Mouse (Mus musculus): Measurements from ENCODE around the gene Arl8b. TPM values are rescaled to one million over a fixed set of nuclear protein-coding genes. Genes with fewer than 3 reads are reported as not detected.

The Arl8b gene
- polyA plus RNA-seq (2014; fragmentation: Nextera tagmentation; extraction: Ambion mirVana): 84.3 and 94.5 TPM in 2 replicates

- Histone ChIP-seq H3K4me2 (peak within 1 kb of the TSS; percentile 84), H3K4me1 (ENCODE audit: control insufficient read depth, insufficient read depth, low read length) (peaks cover 12% of the 10 kb centered on the region), H3K27me3 (ENCODE audit: control insufficient read depth, insufficient read depth, low read length) (no peaks in the 10 kb centered on the region), H3K9ac (ENCODE audit: low read length) (peak within 1 kb of the TSS; percentile 93), H3K27ac (ENCODE audit: low read depth, low read length) (peak within 1 kb of the TSS; percentile 67), H3K9me3 (ENCODE audit: control insufficient read depth, low read length) (no peaks in the 10 kb centered on the region), H3K4me3 (ENCODE audit: low read depth, low read length) (peak within 1 kb of the TSS; percentile 95), H3K36me3 (ENCODE audit: control insufficient read depth, insufficient read depth, low read length) (no peaks in the 10 kb centered on the region)
- 10% methylated on average over 36 of the region's 36 CpGs for WGBS
- DNase-seq (ENCODE audit: low spot score, missing footprints): peak; percentile 100
- peak; percentile 96 for ATAC-seq (ENCODE audit: low FRiP score)
Measured at GRCm38 (mm10) chr6:108782526-108783183, at the start of gene Arl8b. TSS of gene Arl8b (plus strand) at chr6:108783099.

GRCm38 (mm10) chr6:108735910-108736750 lies 46.8 kb upstream of the Arl8b start:
- Histone ChIP-seq H3K4me1 (ENCODE audit: control insufficient read depth, insufficient read depth, low read length) (no peaks in the 10 kb centered on the region), H3K4me3 (ENCODE audit: low read depth, low read length) (no peak overlapping the region), H3K4me2 (no peak overlapping the region), H3K27me3 (ENCODE audit: control insufficient read depth, insufficient read depth, low read length) (no peaks in the 10 kb centered on the region), H3K9ac (ENCODE audit: low read length) (no peak overlapping the region), H3K36me3 (ENCODE audit: control insufficient read depth, insufficient read depth, low read length) (no peaks in the 10 kb centered on the region), H3K9me3 (ENCODE audit: control insufficient read depth, low read length) (no peaks in the 10 kb centered on the region), H3K27ac (ENCODE audit: low read depth, low read length) (no peak overlapping the region)
- ATAC-seq (ENCODE audit: low FRiP score) (peak; percentile 76), DNase-seq (ENCODE audit: low spot score, missing footprints) (peak; percentile 93)
- 54% methylated on average over 9 of the region's 9 CpGs for WGBS

GRCm38 (mm10) chr6:108738463-108739203 lies 44.3 kb upstream of the Arl8b start:
- H3K9me3 ChIP-seq (ENCODE audit: control insufficient read depth, low read length): no peaks in the 10 kb centered on the region
- no peak overlapping the region for H3K4me2 ChIP-seq
- H3K4me3 ChIP-seq (ENCODE audit: low read depth, low read length): no peak overlapping the region
- no peaks in the 10 kb centered on the region for H3K27me3 ChIP-seq (ENCODE audit: control insufficient read depth, insufficient read depth, low read length)
- no peak overlapping the region for H3K9ac ChIP-seq (ENCODE audit: low read length)
- ATAC-seq (ENCODE audit: low FRiP score) (no peak), DNase-seq (ENCODE audit: low spot score, missing footprints) (no peak)
- H3K36me3 ChIP-seq (ENCODE audit: control insufficient read depth, insufficient read depth, low read length): no peaks in the 10 kb centered on the region
- WGBS: 80% methylated on average over 9 of the region's 9 CpGs
- no peak overlapping the region for H3K27ac ChIP-seq (ENCODE audit: low read depth, low read length)
- no peaks in the 10 kb centered on the region for H3K4me1 ChIP-seq (ENCODE audit: control insufficient read depth, insufficient read depth, low read length)

- WGBS: 77% methylated on average over 4 of the region's 4 CpGs
- ATAC-seq (ENCODE audit: low FRiP score) (no peak), DNase-seq (ENCODE audit: low spot score, missing footprints) (no peak)
- Histone ChIP-seq H3K27me3 (ENCODE audit: control insufficient read depth, insufficient read depth, low read length) (no peaks in the 10 kb centered on the region), H3K27ac (ENCODE audit: low read depth, low read length) (no peak overlapping the region), H3K36me3 (ENCODE audit: control insufficient read depth, insufficient read depth, low read length) (no peaks in the 10 kb centered on the region), H3K4me1 (ENCODE audit: control insufficient read depth, insufficient read depth, low read length) (no peaks in the 10 kb centered on the region), H3K9me3 (ENCODE audit: control insufficient read depth, low read length) (no peaks in the 10 kb centered on the region), H3K9ac (ENCODE audit: low read length) (no peak overlapping the region), H3K4me2 (no peak overlapping the region), H3K4me3 (ENCODE audit: low read depth, low read length) (no peak overlapping the region)
Measured at GRCm38 (mm10) chr6:108740579-108740978, 42.3 kb upstream of the Arl8b start.

- ATAC-seq (ENCODE audit: low FRiP score) (no peak), DNase-seq (ENCODE audit: low spot score, missing footprints) (no peak)
- H3K27me3 ChIP-seq (ENCODE audit: control insufficient read depth, insufficient read depth, low read length): no peaks in the 10 kb centered on the region
- no peak overlapping the region for H3K4me3 ChIP-seq (ENCODE audit: low read depth, low read length)
- no peak overlapping the region for H3K4me2 ChIP-seq
- no peaks in the 10 kb centered on the region for H3K4me1 ChIP-seq (ENCODE audit: control insufficient read depth, insufficient read depth, low read length)
- no peaks in the 10 kb centered on the region for H3K9me3 ChIP-seq (ENCODE audit: control insufficient read depth, low read length)
- 87% methylated on average over 5 of the region's 5 CpGs for WGBS
- no peak overlapping the region for H3K27ac ChIP-seq (ENCODE audit: low read depth, low read length)
- no peaks in the 10 kb centered on the region for H3K36me3 ChIP-seq (ENCODE audit: control insufficient read depth, insufficient read depth, low read length)
- H3K9ac ChIP-seq (ENCODE audit: low read length): no peak overlapping the region
Measured at GRCm38 (mm10) chr6:108743730-108744129, 39.2 kb upstream of the Arl8b start.

GRCm38 (mm10) chr6:108751324-108751723 lies 31.6 kb upstream of the Arl8b start:
- no peaks in the 10 kb centered on the region for H3K36me3 ChIP-seq (ENCODE audit: control insufficient read depth, insufficient read depth, low read length)
- ATAC-seq (ENCODE audit: low FRiP score): no peak
- H3K9ac ChIP-seq (ENCODE audit: low read length): no peak overlapping the region
- no peak for DNase-seq (ENCODE audit: low spot score, missing footprints)
- H3K4me2 ChIP-seq: no peak overlapping the region
- H3K4me3 ChIP-seq (ENCODE audit: low read depth, low read length): no peak overlapping the region
- H3K4me1 ChIP-seq (ENCODE audit: control insufficient read depth, insufficient read depth, low read length): no peaks in the 10 kb centered on the region
- H3K9me3 ChIP-seq (ENCODE audit: control insufficient read depth, low read length): no peaks in the 10 kb centered on the region
- 90% methylated on average over 7 of the region's 7 CpGs for WGBS
- no peaks in the 10 kb centered on the region for H3K27me3 ChIP-seq (ENCODE audit: control insufficient read depth, insufficient read depth, low read length)
- H3K27ac ChIP-seq (ENCODE audit: low read depth, low read length): no peak overlapping the region

GRCm38 (mm10) chr6:108752395-108752794 lies 30.5 kb upstream of the Arl8b start:
- Histone ChIP-seq H3K27me3 (ENCODE audit: control insufficient read depth, insufficient read depth, low read length) (no peaks in the 10 kb centered on the region), H3K4me3 (ENCODE audit: low read depth, low read length) (no peak overlapping the region), H3K4me1 (ENCODE audit: control insufficient read depth, insufficient read depth, low read length) (no peaks in the 10 kb centered on the region), H3K36me3 (ENCODE audit: control insufficient read depth, insufficient read depth, low read length) (no peaks in the 10 kb centered on the region), H3K9ac (ENCODE audit: low read length) (no peak overlapping the region), H3K9me3 (ENCODE audit: control insufficient read depth, low read length) (no peaks in the 10 kb centered on the region), H3K4me2 (no peak overlapping the region), H3K27ac (ENCODE audit: low read depth, low read length) (no peak overlapping the region)
- DNase-seq (ENCODE audit: low spot score, missing footprints) (no peak), ATAC-seq (ENCODE audit: low FRiP score) (no peak)
- 72% methylated on average over 5 of the region's 5 CpGs for WGBS

GRCm38 (mm10) chr6:108753536-108753935 lies 29.4 kb upstream of the Arl8b start:
- Histone ChIP-seq H3K9ac (ENCODE audit: low read length) (no peak overlapping the region), H3K4me2 (no peak overlapping the region), H3K9me3 (ENCODE audit: control insufficient read depth, low read length) (no peaks in the 10 kb centered on the region), H3K27me3 (ENCODE audit: control insufficient read depth, insufficient read depth, low read length) (no peaks in the 10 kb centered on the region), H3K4me3 (ENCODE audit: low read depth, low read length) (no peak overlapping the region), H3K36me3 (ENCODE audit: control insufficient read depth, insufficient read depth, low read length) (no peaks in the 10 kb centered on the region), H3K4me1 (ENCODE audit: control insufficient read depth, insufficient read depth, low read length) (no peaks in the 10 kb centered on the region), H3K27ac (ENCODE audit: low read depth, low read length) (no peak overlapping the region)
- ATAC-seq (ENCODE audit: low FRiP score) (no peak), DNase-seq (ENCODE audit: low spot score, missing footprints) (no peak)
- 89% methylated on average over 1 of the region's 1 CpGs for WGBS

GRCm38 (mm10) chr6:108754376-108754775 lies 28.5 kb upstream of the Arl8b start:
- Histone ChIP-seq H3K9ac (ENCODE audit: low read length) (no peak overlapping the region), H3K4me1 (ENCODE audit: control insufficient read depth, insufficient read depth, low read length) (no peaks in the 10 kb centered on the region), H3K4me2 (no peak overlapping the region), H3K36me3 (ENCODE audit: control insufficient read depth, insufficient read depth, low read length) (no peaks in the 10 kb centered on the region), H3K27me3 (ENCODE audit: control insufficient read depth, insufficient read depth, low read length) (no peaks in the 10 kb centered on the region), H3K27ac (ENCODE audit: low read depth, low read length) (no peak overlapping the region), H3K4me3 (ENCODE audit: low read depth, low read length) (no peak overlapping the region), H3K9me3 (ENCODE audit: control insufficient read depth, low read length) (no peaks in the 10 kb centered on the region)
- 96% methylated on average over 1 of the region's 1 CpGs for WGBS
- no peak for ATAC-seq (ENCODE audit: low FRiP score)
- DNase-seq (ENCODE audit: low spot score, missing footprints): no peak

Measured in midbrain, embryonic 11.5 days (tissue).